Mouse (Mus musculus) neural tube, embryonic 11.5 days (tissue): ENCODE data around the gene Gosr2. TPM values are rescaled to one million over a fixed set of nuclear protein-coding genes. Genes with fewer than 3 reads are reported as not detected.

Experiments used
- ATAC-seq: fragments of 200-750 bp; cut with Nextera tagmentation; 2 replicates; pipeline ENCODE4 v1.8.0; 2017; ENCODE audit warnings: moderate number of reproducible peaks, mild to moderate bottlenecking, moderate TSS enrichment, moderate library complexity; ENCODE audit not compliant: insufficient read depth, low FRiP score, low TSS enrichment
- DNase-seq: peaks from one replicate; pipeline ENCODE4 v3.0.0-alpha.2; 2015; ENCODE audit warnings: low spot score
- H3K27ac ChIP-seq: fragments of 300-500 bp; sonication (generic); 2 replicates; pipeline ENCODE4 v1.5.1; 2014; ENCODE audit warnings: low read depth, mild to moderate bottlenecking, low read length
- H3K27me3 ChIP-seq: fragments of 300-500 bp; sonication (generic); 2 replicates; pipeline ENCODE4 v1.6.1; 2014; ENCODE audit warnings: mild to moderate bottlenecking, low read length, mixed read lengths; ENCODE audit not compliant: control insufficient read depth, insufficient read depth
- H3K36me3 ChIP-seq: fragments of 300-500 bp; sonication (generic); 2 replicates; pipeline ENCODE4 v1.6.1; 2014; ENCODE audit warnings: mild to moderate bottlenecking, low read length, moderate library complexity, mixed read lengths; ENCODE audit not compliant: control insufficient read depth, insufficient read depth
- H3K4me1 ChIP-seq: fragments of 300-500 bp; sonication (generic); 2 replicates; pipeline ENCODE4 v1.6.1; 2014; ENCODE audit warnings: low read length, mixed read lengths; ENCODE audit not compliant: control insufficient read depth, insufficient read depth
- H3K4me2 ChIP-seq: fragments of 300-500 bp; sonication (generic); 2 replicates; pipeline ENCODE4 v1.6.1; 2014; ENCODE audit warnings: low read depth, mild to moderate bottlenecking, moderate library complexity
- H3K4me3 ChIP-seq: fragments of 300-500 bp; sonication (generic); 2 replicates; pipeline ENCODE4 v1.5.1; 2014; ENCODE audit warnings: low read depth, low read length
- H3K9ac ChIP-seq: fragments of 300-500 bp; sonication (generic); 2 replicates; pipeline ENCODE4 v1.6.1; 2014; ENCODE audit warnings: mild to moderate bottlenecking, low read length
- H3K9me3 ChIP-seq: fragments of 300-500 bp; sonication (generic); 2 replicates; pipeline ENCODE4 v1.6.1; 2016; ENCODE audit warnings: low read length; ENCODE audit not compliant: control insufficient read depth
- WGBS: fragments of 180-500 bp; shearing (Covaris S2); extraction: QIAGEN DNeasy Blood & Tissue Kit; methylation state at CpG from one replicate; pipeline ENCODE4 v1.1.7; 2014; 5-methylcytosine and 5-hydroxymethylcytosine counted together
- polyA plus RNA-seq: library from polyadenylated mRNA; unstranded; fragments of >200 nt; fragmentation: Nextera tagmentation; extraction: Ambion mirVana; gene quantifications from 2 replicates; pipeline ENCODE4 v1.2.1, GENCODE M21; 2014

Gosr2 gene
- polyA plus RNA-seq, 1 experiment from 2014 or later, result 93.2 TPM

- no peak overlapping the region for H3K27ac ChIP-seq
- no peak overlapping the region for H3K9ac ChIP-seq
- H3K4me1 ChIP-seq, result no peaks in the 10 kb centered on the region
- 89% methylated on average over 7 of the region's 7 CpGs for WGBS
- ATAC-seq (no peak), DNase-seq (no peak)
- peaks cover 5% of the 10 kb centered on the region; the same call in 1 of the 2 replicates for H3K27me3 ChIP-seq
- no peaks in the 10 kb centered on the region for H3K36me3 ChIP-seq
- H3K9me3 ChIP-seq, result no peaks in the 10 kb centered on the region
- H3K4me2 ChIP-seq, result no peak overlapping the region
- H3K4me3 ChIP-seq, result no peak overlapping the region
Measured at GRCm38 (mm10) chr11:103658189-103658588, 39.5 kb downstream of the Gosr2 start.

- peak; percentile 46 for DNase-seq
- Histone ChIP-seq H3K36me3 (no peaks in the 10 kb centered on the region), H3K27ac (no peak overlapping the region), H3K9me3 (no peaks in the 10 kb centered on the region), H3K27me3 (peaks cover 20% of the 10 kb centered on the region), H3K4me2 (no peak overlapping the region), H3K4me3 (no peak overlapping the region), H3K9ac (no peak overlapping the region), H3K4me1 (no peaks in the 10 kb centered on the region)
- ATAC-seq, result no peak
- WGBS, result 11% methylated on average over 3 of the region's 3 CpGs
Measured at GRCm38 (mm10) chr11:103656520-103656919, 41.2 kb downstream of the Gosr2 start.

- Histone ChIP-seq H3K4me3 (no peak overlapping the region), H3K9ac (no peak overlapping the region), H3K27ac (no peak overlapping the region), H3K9me3 (no peaks in the 10 kb centered on the region), H3K4me2 (no peak overlapping the region), H3K4me1 (no peaks in the 10 kb centered on the region; the same call in 1 of the 2 replicates), H3K36me3 (no peaks in the 10 kb centered on the region), H3K27me3 (peaks cover 50% of the 10 kb centered on the region)
- whole genome bisulfite sequencing, result 82% methylated on average over 10 of the region's 10 CpGs
- DNase-seq (no peak), ATAC-seq (no peak)
Measured at GRCm38 (mm10) chr11:103653359-103653965, 44.2 kb downstream of the Gosr2 start.

DNA sequence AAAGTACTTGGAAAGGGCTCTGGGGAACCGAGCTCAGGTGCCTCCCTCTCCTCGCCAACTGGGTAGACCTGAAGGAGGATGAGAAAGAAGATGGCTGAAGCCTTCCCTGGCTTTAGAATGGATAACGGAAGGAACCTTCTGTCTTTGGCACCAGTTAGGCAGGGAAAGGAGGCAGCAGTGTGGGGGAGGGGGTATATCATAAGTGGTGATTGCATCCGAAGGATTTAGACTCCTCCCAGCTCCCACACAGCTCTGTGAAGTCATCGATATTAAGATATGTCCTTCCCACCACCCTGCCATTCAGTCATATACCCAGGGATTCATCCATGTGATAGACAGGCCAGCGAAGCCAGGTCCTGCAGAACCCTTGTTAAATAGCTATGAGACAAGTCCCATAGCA lies 46.3 kb downstream of the Gosr2 start:
- no peaks in the 10 kb centered on the region; the same call in 1 of the 2 replicates for H3K4me1 ChIP-seq
- WGBS, result 79% methylated on average over 6 of the region's 6 CpGs
- no peaks in the 10 kb centered on the region for H3K36me3 ChIP-seq
- H3K4me2 ChIP-seq, result no peak overlapping the region
- H3K27ac ChIP-seq, result no peak overlapping the region
- H3K4me3 ChIP-seq, result no peak overlapping the region
- no peak overlapping the region for H3K9ac ChIP-seq
- peaks cover 58% of the 10 kb centered on the region for H3K27me3 ChIP-seq
- DNase-seq (no peak), ATAC-seq (no peak)
- no peaks in the 10 kb centered on the region for H3K9me3 ChIP-seq

GRCm38 (mm10) chr11:103649983-103650493 lies 47.7 kb downstream of the Gosr2 start:
- H3K9me3 ChIP-seq, result no peaks in the 10 kb centered on the region
- WGBS, result 2% methylated on average over 37 of the region's 37 CpGs
- DNase-seq, result peak; percentile 25
- no peaks in the 10 kb centered on the region for H3K36me3 ChIP-seq
- no peak overlapping the region for H3K27ac ChIP-seq
- ATAC-seq, result no peak
- no peaks in the 10 kb centered on the region; the same call in 1 of the 2 replicates for H3K4me1 ChIP-seq
- H3K9ac ChIP-seq, result no peak overlapping the region
- peak overlapping the region; percentile 24 for H3K4me3 ChIP-seq
- H3K27me3 ChIP-seq, result peaks cover 58% of the 10 kb centered on the region
- peak overlapping the region; percentile 44 for H3K4me2 ChIP-seq

DNA sequence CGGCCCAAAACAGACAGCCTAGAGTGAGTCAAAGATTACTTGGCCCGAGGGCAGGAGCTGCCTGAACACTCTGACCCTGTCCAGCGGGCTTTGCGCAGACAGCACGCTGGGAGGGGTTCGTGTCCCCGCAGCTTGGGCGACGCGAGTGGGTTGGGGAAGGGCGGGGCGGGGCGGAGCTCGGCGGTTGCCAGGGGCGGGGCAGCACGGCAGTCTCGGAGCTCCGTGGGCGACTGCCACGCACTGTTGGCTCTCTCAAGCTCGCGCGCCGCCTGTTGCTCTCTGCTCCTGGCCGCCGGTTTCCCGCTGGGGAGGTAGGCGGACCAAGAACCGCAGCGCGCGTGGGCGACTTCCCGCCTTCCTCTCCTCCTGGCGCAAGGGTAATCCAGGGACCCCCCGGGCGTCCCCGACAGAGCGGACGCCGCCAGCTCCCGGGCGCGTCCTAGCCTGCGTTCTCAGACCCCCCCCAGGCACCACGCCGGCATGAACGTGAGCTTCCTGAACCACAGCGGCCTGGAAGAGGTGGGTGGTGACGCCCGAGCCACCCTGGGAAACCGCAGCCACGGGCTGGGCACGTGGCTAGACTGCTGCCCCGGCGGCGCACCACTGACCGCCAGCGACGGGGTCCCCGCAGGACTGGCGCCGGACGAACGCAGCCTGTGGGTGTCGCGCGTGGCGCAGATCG lies 48.3 kb downstream of the Gosr2 start, which contains the start of gene Rprml:
Gene Rprml (plus strand): TSS at position 270 of the 682 bp plus-strand sequence.
- H3K27me3 ChIP-seq, result peaks cover 58% of the 10 kb centered on the region
- WGBS, result 2% methylated on average over 65 of the region's 71 CpGs

DNA sequence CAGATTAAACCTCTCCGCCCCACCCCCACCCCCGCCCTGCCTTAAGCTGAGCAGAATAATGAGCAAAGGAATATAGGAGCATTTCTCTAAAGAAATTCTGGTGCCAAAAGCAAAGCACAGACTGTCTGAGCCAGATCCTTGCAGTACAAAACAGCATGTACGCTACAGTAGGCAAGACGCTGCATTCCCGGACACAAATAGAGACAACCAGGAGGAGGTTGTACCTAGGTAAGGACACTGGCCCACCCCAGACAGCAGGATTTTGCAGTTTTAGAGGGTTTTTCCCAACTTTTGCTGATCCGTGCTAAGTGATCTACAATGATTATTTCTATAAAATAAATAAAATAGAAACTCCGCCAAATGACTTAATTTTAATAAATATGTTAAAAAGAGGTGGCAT lies 49.0 kb downstream of the Gosr2 start:
- peaks cover 57% of the 10 kb centered on the region for H3K27me3 ChIP-seq
- no peak overlapping the region for H3K27ac ChIP-seq
- H3K4me1 ChIP-seq, result no peaks in the 10 kb centered on the region; the same call in 1 of the 2 replicates
- 26% methylated on average over 7 of the region's 7 CpGs for WGBS
- no peak overlapping the region for H3K4me2 ChIP-seq
- no peak overlapping the region for H3K4me3 ChIP-seq
- H3K36me3 ChIP-seq, result no peaks in the 10 kb centered on the region
- DNase-seq, result no peak
- H3K9me3 ChIP-seq, result no peaks in the 10 kb centered on the region
- H3K9ac ChIP-seq, result no peak overlapping the region
- no peak for ATAC-seq

More for the DNA sequence above, 48.3 kb downstream of the Gosr2 start, which contains the start of gene Rprml:
- no peak within 1 kb of the TSS for H3K27ac ChIP-seq
- peak within 1 kb of the TSS; percentile 44 for H3K4me2 ChIP-seq
- no peaks in the 10 kb centered on the region; the same call in 1 of the 2 replicates for H3K4me1 ChIP-seq
- DNase-seq, result no peak
- no peak for ATAC-seq
- no peak within 1 kb of the TSS for H3K9ac ChIP-seq
- H3K36me3 ChIP-seq, result no peaks in the 10 kb centered on the region
- H3K4me3 ChIP-seq, result peak within 1 kb of the TSS; percentile 24
- no peaks in the 10 kb centered on the region for H3K9me3 ChIP-seq

DNA sequence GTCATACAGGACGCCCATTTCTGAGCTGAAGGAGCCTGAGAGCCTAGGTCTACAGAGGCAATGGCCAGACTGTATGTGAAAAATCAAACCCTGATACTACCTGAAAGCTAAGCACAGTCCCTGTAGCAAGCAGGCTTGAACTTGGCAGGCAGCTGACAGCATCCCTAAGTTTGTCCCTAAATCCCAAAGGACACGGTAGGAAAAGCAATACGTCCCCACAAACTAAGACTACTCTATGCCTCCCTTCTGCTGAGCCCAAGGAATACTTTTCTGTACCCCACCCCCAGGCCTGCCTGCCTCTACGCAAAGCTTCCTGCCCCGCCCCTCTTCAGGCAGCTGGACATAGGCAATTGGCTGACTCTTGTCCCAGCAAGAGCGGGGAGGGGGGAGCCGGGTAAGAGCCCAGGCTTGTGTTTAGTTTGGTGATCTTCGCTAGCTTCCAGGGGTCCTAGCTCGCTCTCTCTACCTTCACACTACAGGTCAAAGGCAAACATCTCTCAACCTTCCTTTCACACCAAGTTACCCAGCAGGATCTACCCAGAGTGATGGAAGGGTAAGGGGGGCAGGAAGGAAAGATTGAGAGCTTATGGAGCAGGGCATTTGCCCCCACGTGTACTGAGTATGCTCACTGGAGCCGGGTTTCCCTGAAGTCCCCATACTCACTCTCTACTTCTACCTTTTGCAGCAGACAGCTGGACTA lies 49.6 kb downstream of the Gosr2 start:
- ATAC-seq (no peak), DNase-seq (no peak)
- no peak overlapping the region for H3K4me3 ChIP-seq
- no peaks in the 10 kb centered on the region for H3K9me3 ChIP-seq
- no peaks in the 10 kb centered on the region for H3K36me3 ChIP-seq
- no peak overlapping the region for H3K9ac ChIP-seq
- H3K27ac ChIP-seq, result no peak overlapping the region
- 6% methylated on average over 11 of the region's 11 CpGs for WGBS
- no peaks in the 10 kb centered on the region; the same call in 1 of the 2 replicates for H3K4me1 ChIP-seq
- peaks cover 52% of the 10 kb centered on the region for H3K27me3 ChIP-seq
- no peak overlapping the region for H3K4me2 ChIP-seq
